Mouse (Mus musculus): Measurements from ENCODE around the gene Wipf1.

Gene Wipf1

DNA sequence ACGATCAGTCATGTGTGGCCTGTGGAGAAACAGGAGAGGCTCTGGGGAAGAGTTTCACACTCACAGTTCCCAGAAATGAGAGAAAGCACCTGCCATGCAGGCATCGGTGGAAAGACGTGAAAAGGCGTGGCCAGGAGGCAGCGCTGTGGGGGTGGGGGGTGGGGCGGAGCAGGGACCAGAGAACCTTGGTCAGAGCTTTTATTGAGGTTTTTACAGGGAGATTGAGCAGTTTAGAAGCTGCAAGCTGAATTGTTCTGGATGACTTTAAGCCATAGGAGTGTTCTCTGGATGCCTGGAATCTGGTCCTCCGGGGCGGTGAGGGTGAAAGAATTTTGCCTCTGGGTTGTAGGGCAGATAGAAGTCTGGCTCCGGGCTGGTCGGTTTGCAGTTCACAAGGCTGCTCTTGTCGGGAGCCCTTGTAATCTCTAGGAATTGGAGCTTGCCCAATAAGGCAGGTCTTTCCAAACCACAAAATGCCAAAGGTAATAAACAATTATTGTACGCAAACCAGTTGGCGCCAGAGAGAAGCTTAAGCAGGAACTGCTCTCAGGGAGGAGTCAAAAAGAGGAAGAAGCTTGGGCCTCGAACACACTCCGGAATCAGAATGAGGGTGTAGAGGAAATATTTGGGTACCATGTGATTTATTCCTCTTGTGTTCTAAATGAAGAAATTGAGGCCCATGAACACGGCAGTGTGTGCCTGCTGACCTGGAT, 11.1 kb upstream of the Wipf1 start:
- DNase-seq (ENCODE audit: low spot score in 2 of 2) = peak; percentile 17 to 33

DNA sequence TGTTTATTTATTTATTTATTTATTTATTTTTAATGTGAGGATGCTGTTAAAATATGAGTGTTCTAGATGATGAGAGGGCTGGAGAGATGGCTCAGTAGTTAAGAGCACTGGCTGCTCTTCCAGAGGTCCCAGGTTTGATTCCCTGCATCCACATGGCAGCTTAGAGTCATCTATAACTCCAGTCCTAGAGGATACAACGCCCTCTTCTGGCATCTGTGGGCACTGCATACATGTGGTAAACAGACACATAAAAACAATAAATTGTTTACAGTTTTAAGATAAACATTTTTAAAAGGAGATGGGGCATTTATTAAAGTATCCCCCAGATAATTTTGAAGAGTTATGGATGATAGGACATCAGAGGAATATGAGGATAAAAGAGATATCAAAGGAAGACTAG, 10.2 kb upstream of the Wipf1 start:
- peak in 1 of 2 experiments; percentile 64 for DNase-seq (ENCODE audit: low spot score in 2 of 2)

DNA sequence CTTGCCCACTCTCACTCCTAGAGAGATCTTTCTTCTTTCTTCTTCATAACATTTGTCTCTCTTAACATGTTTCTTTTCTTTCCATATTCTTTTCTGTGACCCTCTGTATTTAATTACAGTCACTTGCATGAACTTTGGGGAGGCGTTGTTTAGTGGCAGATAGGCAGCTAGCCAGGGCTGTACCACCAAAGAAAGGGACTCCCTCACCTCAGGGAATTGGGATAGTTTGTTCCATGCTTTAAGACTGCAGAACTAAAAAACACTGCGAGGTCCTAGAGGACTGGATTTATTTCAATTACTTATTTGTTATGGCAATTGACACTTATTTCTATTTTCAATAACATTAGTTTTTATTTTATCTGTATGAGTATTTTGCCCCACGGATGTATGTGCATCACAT, 9.6 kb upstream of the Wipf1 start:
- no peak for DNase-seq (ENCODE audit: low spot score in 2 of 2)

DNA sequence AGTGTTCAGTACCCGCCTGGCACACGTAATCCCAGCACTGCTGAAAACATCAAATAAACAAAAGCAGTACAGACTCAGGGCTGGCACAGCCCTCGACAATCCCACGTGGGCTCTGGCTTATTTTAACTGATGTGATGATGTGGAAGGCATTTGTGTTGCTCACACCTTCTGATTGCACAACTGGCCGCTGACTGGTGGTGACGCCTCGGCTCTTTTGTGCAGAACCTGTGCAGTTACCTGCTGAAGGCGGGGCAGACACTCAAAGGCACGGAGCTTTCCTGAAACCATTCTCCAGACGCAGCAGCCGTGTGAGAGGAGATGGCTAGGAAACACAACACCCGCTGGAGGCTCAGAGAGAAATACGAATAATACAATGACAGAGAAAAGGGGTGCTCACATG, 9.1 kb upstream of the Wipf1 start:
- DNase-seq (ENCODE audit: low spot score in 2 of 2) = no peak

DNA sequence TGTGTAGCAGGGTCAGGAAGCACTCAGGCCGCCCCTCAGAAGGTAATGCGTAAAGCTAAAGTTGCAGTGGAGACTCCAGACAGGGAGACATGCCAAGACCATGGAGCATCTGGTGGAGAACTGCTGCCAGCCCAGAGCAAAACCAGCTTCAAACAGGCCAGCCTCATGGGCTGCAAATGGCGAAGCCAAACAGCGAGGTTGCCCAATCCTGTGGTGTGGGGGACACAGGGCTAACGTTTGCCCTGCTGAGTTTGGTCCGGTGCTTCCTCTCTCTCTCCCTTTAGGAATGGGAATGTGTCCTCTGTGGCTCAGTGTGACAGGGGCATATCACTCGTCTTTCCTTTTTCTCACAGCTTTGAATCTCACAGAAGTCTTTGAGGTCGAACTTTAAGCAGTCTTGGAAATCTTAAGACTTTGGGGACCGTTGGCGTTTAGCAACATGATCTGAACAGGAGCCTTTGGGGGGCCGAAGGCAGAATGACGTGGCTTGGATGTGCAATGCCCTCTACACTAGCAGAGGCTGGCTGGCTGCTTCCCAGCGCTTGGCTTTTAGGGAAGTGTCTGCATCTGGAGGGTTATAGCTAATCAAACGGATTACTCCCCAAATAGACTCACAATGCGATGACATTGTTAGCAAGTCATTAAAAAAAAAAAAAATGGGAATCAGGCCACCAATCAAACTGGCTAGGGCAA, 6.7 kb upstream of the Wipf1 start:
- DNase-seq (ENCODE audit: low spot score in 2 of 2) = no peak

DNA sequence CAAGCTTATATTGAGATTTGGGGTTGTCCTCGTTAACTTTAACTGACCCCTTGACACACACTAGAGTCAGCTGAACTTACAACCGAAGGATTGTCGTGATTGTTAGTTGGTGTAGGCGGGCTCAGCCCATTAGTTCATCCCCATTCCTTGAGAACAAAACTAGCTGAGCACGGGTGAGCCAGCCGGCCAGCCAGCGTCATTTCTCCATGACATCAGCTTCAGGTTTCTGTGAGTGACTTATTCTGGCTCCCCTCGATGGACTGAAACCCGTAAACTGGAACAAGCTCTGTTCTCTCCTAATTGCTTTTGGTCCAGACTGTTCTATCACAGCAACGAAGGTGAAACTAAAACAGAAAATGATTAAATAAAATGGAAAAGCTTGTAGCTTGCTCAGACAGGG, 5.2 kb upstream of the Wipf1 start:
- no peak for DNase-seq (ENCODE audit: low spot score in 2 of 2)

DNA sequence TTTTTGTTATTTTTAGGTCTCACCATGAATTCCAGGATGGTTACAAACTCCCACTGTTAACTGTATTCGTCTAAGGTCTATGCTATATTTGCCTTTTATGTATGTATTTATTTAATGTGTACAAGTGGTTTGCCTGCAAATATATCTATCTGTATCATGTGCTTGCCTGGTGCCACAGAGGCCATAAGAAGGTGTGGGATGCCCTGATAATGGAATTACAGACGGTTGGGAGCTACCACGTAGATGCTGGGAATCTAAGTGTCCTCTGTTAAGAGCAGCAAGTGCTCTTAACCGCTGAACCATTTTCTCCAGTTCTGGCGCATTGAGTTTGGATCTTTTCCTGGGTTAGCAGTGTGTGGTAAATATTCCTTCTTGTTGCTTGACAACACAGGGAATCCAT, 953 bp upstream of the Wipf1 start:
- no peak for DNase-seq (ENCODE audit: low spot score in 2 of 2)

DNA sequence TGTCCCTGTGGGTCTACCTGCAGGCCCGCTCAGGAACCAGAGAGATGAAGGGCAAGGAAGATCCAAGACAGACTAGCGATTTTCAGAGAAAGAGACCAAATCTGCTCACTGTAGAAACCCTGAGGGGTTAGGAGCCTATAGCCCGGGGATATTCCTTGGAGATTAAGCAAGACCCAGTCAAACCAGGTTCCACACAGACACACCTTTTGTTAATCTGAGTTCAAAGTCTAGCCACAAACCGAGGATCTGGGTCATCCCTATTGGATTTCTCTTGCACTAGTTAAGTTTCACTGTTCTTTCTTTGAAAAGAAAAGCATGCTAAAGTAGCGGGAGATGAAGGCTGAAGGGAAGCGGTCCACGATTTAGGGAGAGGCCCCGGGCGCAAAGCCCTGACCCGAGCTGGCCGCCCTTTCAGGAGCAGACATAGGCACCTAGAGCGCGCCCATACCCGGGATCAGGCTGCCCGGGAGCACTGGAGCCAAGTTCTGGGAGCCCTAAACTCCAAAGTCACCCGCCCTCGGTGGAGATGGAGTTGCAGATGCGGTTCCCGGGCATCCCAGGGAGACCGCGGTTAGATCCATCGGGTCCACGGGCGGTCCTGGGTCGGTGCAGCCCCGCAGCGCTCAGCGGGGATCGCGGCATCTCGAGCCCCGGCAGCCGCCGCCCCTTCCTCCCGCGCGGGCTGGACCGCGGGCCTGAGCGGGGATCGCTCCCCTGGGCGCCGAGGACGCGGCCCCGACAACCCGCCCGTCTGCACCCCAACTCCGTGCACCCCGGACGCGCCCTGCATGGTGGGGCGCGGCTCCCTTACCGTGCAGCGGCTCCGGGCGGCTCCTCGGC, 798 bp downstream of the Wipf1 start:
- DNase-seq (ENCODE audit: low spot score in 2 of 2) = no peak

DNA sequence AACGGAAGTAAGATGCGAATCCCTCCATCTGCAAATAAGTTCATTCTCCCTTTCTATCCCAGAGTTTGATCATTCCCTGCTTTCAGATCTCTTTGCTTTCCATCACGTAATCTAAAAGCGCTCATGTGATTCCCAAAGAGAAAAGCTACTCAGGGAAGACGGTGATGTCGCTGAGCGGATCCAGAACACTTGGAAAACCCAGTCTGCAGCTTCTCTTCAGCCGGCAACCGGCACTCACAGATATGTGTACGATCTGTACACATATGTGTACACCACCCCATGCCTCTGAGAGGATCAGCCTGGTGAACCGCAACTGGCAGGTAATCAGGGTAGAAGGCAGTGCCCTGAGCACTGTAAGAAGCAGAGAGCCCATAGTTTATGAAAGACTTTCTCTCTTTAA, 1.6 kb downstream of the Wipf1 start:
- DNase-seq (ENCODE audit: low spot score in 2 of 2) = no peak

DNA sequence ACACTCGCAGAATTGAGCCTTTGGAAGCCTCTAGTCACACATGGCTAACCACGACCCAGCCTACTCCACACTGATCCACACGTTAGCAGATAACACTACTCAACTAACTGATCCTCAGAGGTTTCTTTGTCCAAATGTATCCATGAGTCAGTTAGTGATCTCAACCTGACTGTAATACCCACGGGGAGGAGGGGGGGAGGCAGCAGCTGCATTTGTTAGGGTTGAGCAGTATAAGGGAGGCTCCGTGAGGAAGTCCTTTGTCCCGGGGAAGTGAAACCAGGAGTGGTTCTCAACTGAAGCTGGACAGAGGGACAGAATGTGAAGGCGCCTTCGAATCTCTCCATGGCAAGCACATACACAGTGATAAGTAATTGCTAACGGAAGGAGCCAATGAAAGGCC, 2.8 kb downstream of the Wipf1 start:
- no peak for DNase-seq (ENCODE audit: low spot score in 2 of 2)

DNA sequence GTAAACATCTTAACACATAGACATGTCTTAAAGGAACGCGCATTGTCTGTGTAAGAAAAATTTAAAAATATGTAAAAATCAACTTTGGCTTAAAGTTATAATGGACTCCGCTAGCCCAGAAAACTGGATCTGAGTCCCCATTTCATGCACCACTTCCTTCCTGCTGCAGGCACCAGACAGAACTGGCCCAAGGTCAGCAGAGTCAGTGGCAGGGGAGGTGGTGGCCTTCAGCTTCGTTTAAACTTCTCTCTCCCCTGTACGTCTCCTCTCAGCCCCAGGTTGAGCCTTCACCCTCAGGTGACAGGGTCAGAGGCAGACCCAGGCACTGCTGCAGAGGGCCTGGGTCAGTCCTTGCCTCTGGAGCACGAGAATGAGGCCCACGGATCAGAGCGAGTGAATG, 6.6 kb downstream of the Wipf1 start:
- no peak for DNase-seq (ENCODE audit: low spot score in 2 of 2)

DNA sequence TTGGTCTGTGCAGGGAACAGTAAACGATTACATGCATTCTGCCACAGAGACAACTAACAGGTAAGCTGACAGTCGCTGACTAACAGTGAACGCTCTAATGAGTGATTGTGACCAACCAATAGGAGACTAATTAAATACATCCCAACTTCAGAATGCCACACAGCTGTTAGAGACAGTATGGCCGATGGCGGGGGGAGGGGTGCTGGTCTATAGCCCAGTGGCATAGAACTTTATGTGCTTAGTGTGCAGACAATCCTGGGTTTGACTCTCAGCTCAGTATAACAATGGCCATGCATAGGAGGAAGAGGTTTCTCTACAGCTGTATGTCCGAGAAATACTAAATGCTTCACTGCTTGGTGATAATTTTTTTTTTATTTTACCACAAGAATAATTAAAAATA, 7.2 kb downstream of the Wipf1 start:
- no peak for DNase-seq (ENCODE audit: low spot score in 2 of 2)

DNA sequence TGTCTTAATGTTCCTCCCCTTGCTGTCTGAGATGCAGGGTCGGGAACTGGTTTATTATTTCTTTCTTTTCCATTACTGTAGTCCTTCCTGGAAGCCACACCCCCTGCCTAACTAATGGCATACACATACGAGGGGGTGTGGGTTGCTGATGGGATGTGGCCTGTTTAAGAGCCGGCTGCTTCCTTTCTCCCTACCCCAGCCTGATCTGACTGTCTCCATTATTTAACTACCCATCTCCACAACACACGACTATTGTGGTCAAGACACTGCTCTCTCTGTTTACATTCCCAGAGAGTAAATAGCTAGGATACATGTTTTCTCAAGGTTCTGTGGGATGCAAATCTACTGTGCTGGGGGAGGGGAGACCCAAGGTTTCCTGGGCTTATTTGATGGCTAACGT, 7.8 kb downstream of the Wipf1 start:
- DNase-seq (ENCODE audit: low spot score in 2 of 2) = no peak

DNA sequence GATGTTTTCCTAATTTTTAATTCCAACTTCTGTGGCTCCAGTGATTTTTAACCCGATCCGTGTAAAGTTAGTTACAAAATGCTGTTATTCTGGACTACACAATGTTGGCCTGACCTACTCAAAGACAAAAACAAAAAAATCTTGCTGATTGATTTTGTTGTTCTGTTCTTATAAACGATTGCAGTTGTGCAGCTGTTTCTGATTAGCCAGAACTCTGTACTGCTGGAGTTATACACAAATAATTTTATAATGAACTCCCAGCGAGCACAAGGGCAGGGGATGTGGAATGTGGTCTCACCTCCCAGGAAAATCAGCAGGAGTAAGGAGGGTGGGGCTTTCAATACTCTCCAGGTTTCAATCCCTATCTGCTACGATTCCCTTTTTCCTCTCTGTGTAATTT, 10.6 kb downstream of the Wipf1 start:
- no peak for DNase-seq (ENCODE audit: low spot score in 2 of 2)

DNA sequence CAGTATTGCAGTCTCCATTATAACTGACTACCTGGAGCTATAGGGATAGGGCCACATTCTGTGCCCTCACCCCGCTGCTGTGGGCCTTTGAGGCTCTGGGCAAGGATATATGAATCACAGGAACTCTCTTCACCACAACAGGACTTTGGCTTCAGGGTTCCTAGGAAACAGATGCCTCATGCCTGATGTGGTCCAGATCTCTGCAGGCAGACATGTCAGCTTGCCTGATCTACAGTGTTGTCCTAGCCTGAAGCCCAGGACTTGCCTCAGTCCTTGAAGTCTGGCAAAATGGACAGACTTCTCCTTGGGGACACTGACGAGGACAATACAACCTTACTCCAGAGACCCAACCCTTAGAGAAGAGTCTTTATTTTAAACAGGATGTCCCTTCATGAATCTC, 11.2 kb downstream of the Wipf1 start:
- DNase-seq (ENCODE audit: low spot score in 2 of 2) = no peak

DNA sequence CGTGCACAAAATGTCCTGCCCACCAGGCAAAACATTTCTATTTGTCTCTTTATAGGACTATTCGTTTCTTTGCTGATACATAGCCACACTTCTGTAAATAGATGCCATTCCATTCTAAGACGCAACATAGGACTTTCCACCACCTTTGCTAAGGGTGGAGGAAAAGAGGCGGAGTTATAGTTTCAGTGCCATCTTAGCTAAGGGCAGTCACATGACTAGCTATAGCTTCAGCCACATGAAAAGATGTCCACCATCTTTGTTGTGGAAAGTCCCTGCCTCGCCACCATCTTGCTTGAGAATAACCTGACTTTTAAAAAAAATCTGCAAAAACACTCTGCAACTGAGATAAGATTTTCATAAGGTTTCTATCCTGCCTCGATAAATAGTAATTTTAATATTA, 15.4 kb downstream of the Wipf1 start:
- DNase-seq (ENCODE audit: low spot score in 2 of 2) = no peak

DNA sequence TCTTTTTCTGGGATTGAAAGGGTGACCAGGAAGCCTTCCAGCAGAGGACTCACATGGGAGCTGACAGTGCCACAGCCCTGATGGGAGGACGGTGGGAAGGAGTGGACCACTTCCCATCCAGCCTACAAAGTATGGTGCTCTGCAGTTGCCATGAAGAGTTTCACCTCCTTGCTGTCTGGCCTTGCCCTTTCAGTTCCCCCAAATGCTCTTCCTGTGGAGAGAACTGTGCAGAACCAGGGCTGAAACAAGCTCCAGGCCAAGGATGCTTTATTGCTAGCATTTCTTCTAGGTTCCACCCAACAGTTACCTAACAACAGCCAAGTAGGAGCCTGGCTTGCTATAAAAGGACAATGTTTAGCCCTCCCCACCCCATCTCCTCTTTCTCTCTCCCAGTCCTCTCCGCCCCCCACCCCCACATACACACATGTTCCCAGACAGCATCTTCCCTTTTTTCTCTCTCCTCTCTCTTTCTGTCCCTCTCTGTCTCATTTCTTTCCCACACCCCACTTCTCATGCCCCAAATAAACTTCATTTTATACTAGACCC, 16.3 kb downstream of the Wipf1 start:
- DNase-seq (ENCODE audit: low spot score in 2 of 2) = no peak

DNA sequence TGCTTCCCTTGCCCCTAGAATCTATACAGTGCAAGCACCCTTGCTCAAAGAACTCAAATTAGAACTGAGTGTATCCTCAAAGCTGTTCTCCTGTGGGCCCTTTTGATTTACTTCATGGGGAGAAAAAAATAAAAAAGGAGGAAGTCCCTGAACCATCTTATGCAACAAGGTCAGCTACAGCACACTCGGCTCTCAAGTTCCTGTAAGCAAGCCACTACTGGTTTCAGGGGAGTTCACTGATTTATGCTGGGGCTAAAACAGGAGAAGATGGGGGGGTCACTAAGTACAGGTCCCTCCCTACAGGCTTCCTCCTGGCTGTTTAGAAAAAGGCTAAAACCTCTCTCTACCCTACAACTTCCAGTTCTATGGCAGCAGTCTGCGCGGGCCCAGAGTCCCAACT, 17.5 kb downstream of the Wipf1 start:
- no peak for DNase-seq (ENCODE audit: low spot score in 2 of 2)

DNA sequence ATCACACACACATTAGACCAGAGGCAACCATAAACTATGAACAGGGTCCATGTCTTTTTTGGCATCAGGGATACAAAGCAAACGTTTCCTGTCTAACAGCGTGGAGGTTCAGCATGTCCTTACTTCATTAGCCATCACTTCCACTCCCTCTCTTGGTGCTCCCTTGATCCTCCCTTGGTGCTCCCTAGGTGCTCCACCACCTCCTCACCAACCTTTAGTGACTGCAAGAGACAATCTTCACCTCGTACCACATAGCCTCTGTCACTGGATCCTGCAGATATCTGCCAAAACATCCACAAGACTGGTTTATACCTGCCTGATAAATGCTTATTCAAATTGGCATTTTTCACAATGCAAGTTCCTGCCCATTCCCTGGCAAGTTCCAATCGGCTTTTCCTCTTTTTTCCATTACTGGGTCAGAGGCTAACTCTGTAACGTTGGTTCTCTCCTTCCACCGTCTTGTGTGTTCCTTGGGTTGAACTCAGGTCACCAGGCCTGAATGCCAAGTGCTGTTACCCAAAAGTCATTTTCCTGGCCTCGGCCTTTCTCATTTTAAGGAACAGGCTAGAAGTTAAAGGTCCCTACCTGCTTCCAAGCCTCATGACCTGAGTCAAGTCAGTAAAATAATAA, 18.7 kb downstream of the Wipf1 start:
- DNase-seq (ENCODE audit: low spot score in 2 of 2) = no peak

DNA sequence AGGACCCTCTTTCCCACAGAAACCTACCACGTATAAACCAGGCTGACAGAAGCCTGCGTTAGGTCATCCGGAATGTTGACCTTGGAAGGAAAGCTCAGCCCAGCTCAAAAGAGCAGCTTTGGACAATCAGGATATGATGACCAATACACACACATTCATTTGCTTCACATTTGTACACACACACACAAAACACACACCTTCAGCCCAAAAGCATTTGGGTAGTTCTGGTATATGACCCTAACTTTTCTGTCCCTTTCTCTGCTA, 19.6 kb downstream of the Wipf1 start:
- no peak for DNase-seq (ENCODE audit: low spot score in 2 of 2)

DNA sequence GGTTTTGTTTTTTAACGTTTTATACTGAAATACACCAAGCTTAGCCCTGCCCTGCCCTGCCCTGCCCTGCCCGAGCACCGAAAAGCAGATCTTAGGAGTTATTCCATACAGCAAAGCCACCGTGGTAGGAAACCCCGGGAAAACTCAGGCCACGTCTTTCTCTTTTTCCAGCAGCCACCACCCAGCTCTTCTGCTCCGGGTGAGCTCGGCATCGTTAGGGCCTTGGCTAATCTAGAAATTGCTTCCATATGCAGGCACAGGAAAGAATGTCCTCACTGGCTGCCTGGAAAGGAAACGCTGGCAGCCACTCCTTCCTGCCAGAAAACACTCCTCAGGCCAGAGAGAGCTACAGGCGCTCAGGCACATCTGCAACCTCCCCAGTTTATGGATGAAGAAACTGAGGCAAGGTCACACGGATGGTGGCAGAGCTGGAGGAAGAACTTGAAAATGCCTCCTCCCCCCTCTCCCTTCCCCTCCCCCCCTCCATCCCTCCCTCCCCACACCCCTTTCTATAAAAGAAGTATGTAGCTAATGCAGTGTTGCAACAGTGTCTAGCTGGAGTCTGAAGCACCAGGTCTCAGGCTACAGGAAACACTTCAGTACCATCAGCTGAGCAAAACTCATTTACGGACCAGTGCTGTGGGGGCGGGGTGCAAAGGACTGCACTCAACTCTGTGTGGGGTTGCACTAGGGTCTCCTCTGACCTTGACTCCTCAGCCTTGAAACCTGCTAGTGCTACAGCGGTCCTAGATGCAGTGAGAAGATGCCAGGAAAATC, 20.1 kb downstream of the Wipf1 start:
- no peak for DNase-seq (ENCODE audit: low spot score in 2 of 2)

DNA sequence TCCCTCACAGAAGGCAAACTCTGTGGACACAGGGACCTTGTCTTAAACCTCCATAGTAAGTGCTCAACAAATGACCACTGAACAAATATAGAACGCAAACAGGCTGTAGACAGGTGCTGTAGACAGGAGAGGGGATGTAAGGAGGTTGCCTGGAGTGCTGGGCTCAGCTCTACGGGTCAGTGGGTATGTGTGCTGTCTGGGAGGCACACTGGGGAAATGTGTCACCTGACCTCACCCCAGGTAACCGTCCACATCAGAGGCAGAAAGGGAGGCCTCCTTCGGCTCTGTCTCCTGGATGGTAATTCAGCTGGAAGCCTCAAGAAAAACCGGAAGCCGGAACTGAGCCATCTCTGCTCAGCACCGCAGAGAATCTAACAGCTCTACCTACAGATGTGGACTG, 21.6 kb downstream of the Wipf1 start:
- no peak for DNase-seq (ENCODE audit: low spot score in 2 of 2)
